Mouse (Mus musculus): ENCODE results near the gene Kcna1.

Kcna1 gene

GRCm38 (mm10) chr6:126646381-126646780, at the start of gene Kcna1:
Gene Kcna1, minus strand, starts transcription at chr6:126646384.
- DNase-seq: no peak

GRCm38 (mm10) chr6:126687120-126687519, 40.9 kb upstream of the Kcna1 start:
- no peak for DNase-seq

- DNase-seq: no peak
These were observed 39.0 kb upstream of the Kcna1 start for GRCm38 (mm10) chr6:126685135-126685534.

GRCm38 (mm10) chr6:126678961-126679360, 32.8 kb upstream of the Kcna1 start:
- no peak for DNase-seq

- no peak for DNase-seq
These were observed 20.8 kb upstream of the Kcna1 start for GRCm38 (mm10) chr6:126667001-126667400.

- no peak for DNase-seq
These were observed 19.9 kb upstream of the Kcna1 start for GRCm38 (mm10) chr6:126666091-126666490.

GRCm38 (mm10) chr6:126664569-126664968, 18.4 kb upstream of the Kcna1 start:
- no peak for DNase-seq

- no peak for DNase-seq
These were observed 11.6 kb upstream of the Kcna1 start for GRCm38 (mm10) chr6:126657646-126658394.

- no peak for DNase-seq
These were observed 7.4 kb upstream of the Kcna1 start for GRCm38 (mm10) chr6:126653561-126653960.

- no peak for DNase-seq
These were observed 383 bp downstream of the Kcna1 start for GRCm38 (mm10) chr6:126645644-126646358.

- no peak for DNase-seq
These were observed 1.1 kb downstream of the Kcna1 start for GRCm38 (mm10) chr6:126645044-126645541.

GRCm38 (mm10) chr6:126644181-126645043, 1.8 kb downstream of the Kcna1 start:
- DNase-seq: no peak

GRCm38 (mm10) chr6:126643341-126644055, 2.7 kb downstream of the Kcna1 start:
- DNase-seq: no peak

- no peak for DNase-seq
These were observed 3.3 kb downstream of the Kcna1 start for GRCm38 (mm10) chr6:126642856-126643321.

- no peak for DNase-seq
These were observed 17.7 kb downstream of the Kcna1 start for GRCm38 (mm10) chr6:126628451-126628850.

- no peak for DNase-seq
These were observed 27.7 kb downstream of the Kcna1 start for GRCm38 (mm10) chr6:126618455-126618854.

GRCm38 (mm10) chr6:126610746-126611145, 35.4 kb downstream of the Kcna1 start:
- DNase-seq: no peak

GRCm38 (mm10) chr6:126609193-126609947, 36.8 kb downstream of the Kcna1 start:
- DNase-seq: no peak

- no peak for DNase-seq
These were observed 44.3 kb downstream of the Kcna1 start for GRCm38 (mm10) chr6:126601843-126602326.

GRCm38 (mm10) chr6:126599201-126599995, 46.8 kb downstream of the Kcna1 start:
- no peak for DNase-seq

Data from spleen, adult 18-20 months (tissue).